Mouse (Mus musculus) forebrain, postnatal 0 days (tissue): Measurements from ENCODE around the gene Syk. TPM values are rescaled to one million over a fixed set of nuclear protein-coding genes. Genes with fewer than 3 reads are reported as not detected.

Source experiments
- ATAC-seq: fragments of 200-750 bp; cut with Nextera tagmentation; 2 replicates; pipeline ENCODE4 v1.8.0; 2017; ENCODE audit warnings: mild to moderate bottlenecking, moderate library complexity
- DNase-seq: peaks from one replicate; pipeline ENCODE4 v3.0.0-alpha.2; 2015
- H3K27ac ChIP-seq: fragments of 300-500 bp; sonication (generic); 2 replicates; pipeline ENCODE4 v1.5.1; 2014; ENCODE audit warnings: low read depth, mild to moderate bottlenecking, antibody characterized with exemption, low read length, moderate library complexity, mixed read lengths
- H3K27me3 ChIP-seq: fragments of 300-500 bp; sonication (generic); 2 replicates; pipeline ENCODE4 v1.6.1; 2014; ENCODE audit warnings: mild to moderate bottlenecking, low read length, mixed read lengths; ENCODE audit not compliant: insufficient read depth
- H3K36me3 ChIP-seq: fragments of 300-500 bp; sonication (generic); 2 replicates; pipeline ENCODE4 v1.6.1; 2014; ENCODE audit warnings: mild to moderate bottlenecking, moderate library complexity; ENCODE audit not compliant: insufficient read depth
- H3K4me1 ChIP-seq: fragments of 300-500 bp; sonication (generic); 2 replicates; pipeline ENCODE4 v1.6.1; 2014; ENCODE audit warnings: antibody characterized with exemption; ENCODE audit not compliant: insufficient read depth
- H3K4me2 ChIP-seq: fragments of 300-500 bp; sonication (generic); 2 replicates; pipeline ENCODE4 v1.6.1; 2014; ENCODE audit warnings: low read depth, mild to moderate bottlenecking, moderate library complexity
- H3K4me3 ChIP-seq: fragments of 300-500 bp; sonication (generic); 2 replicates; pipeline ENCODE4 v1.5.1; 2014; ENCODE audit warnings: low read depth, low read length, mixed read lengths
- H3K9ac ChIP-seq: fragments of 300-500 bp; sonication (generic); 2 replicates; pipeline ENCODE4 v1.6.1; 2014; ENCODE audit warnings: mild to moderate bottlenecking
- H3K9me3 ChIP-seq: fragments of 300-500 bp; sonication (generic); 2 replicates; pipeline ENCODE4 v1.6.1; 2016; ENCODE audit warnings: low read length
- CTCF ChIP-seq: sonication (generic); IDR thresholded peaks from 2 replicates; pipeline ENCODE4 v1.5.1; 2016; ENCODE audit warnings: antibody characterized with exemption, control low read depth, low read depth
- WGBS: fragments of 180-500 bp; shearing (Covaris S2); extraction: QIAGEN DNeasy Blood & Tissue Kit; methylation state at CpG from one replicate; pipeline ENCODE4 v1.1.7; 2014; 5-methylcytosine and 5-hydroxymethylcytosine counted together
- polyA plus RNA-seq: library from polyadenylated mRNA; unstranded; fragments of >200 nt; fragmentation: Nextera tagmentation; extraction: Ambion mirVana; gene quantifications from 2 replicates; pipeline ENCODE4 v1.2.1, GENCODE M21; 2015
- total RNA-seq: library from RNA; depleted of rRNA; stranded (reverse); fragments of >200 nt; gene quantifications from 2 replicates; pipeline ENCODE4 v1.2.3, GENCODE M21; 2014

Syk gene
- total and polyA plus RNA-seq, 2 experiments from 2014 or later = 1.6 to 4.5 TPM

DNA sequence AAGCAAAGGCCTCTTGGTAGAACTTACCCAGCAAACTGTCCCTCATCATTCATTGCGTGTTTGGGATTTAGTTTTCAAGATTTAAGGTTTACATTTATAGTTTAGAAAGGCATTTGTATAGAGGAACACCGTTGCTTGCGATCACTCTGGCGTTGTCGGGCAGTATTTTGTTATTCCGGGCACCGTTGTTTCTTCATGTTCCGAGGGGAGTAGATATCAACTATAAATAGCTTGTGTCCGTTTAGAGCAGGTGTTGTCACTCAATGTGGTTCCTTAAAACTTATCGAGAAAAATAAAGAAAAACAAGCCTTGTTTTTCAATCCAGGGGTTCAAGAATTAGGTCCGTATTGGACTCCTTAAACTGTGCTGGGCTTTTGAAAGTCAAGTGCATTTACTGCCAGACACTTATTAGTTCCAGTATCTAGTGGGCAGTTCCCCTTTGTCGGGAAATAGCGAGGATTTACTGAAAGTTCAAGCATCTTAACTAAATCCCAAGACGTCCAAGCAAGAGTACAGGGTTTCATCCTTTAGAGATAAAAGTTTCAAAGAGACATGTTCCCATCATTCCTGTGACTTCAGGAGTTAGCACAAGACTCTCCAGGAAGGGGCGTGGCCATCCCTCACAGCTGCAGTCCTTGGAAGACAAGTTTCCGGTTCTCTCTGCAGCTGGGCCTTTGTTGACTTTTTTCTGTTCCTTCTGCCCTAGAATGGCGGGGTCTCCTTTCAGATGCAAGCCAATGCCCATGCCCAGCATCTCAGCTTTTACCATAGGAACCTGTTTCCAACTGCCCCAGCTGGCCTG is 1.9 kb downstream of the Syk start:
- TF ChIP-seq CTCF = no peak
- 72% methylated on average over 17 of the region's 17 CpGs for WGBS
- Histone ChIP-seq H3K27ac (no peak overlapping the region), H3K4me2 (no peak overlapping the region), H3K9me3 (no peaks in the 10 kb centered on the region), H3K4me1 (no peaks in the 10 kb centered on the region; the same call in 1 of the 2 replicates), H3K36me3 (no peaks in the 10 kb centered on the region), H3K27me3 (peaks cover 7% of the 10 kb centered on the region; the same call in 1 of the 2 replicates), H3K9ac (no peak overlapping the region), H3K4me3 (no peak overlapping the region)
- DNase-seq (no peak), ATAC-seq (no peak)

DNA sequence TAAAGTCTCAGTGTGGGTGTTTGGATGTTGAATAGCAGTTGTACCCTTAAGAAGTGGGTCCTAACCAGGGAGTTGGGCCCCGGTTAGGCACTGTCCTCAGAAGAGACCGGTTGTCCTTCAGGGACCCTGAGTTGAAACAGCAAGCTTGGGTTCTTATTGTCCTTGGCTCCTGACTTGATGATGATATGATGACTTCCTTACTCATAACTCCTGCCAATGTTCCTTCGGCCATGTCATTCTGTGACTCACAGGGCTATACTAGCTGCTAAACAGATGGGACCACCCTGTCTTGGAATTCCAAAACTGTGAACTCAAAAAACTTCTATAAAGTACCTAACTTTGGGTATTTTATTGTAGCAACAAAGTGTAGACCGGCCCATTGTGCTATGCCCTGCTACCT is 4.8 kb downstream of the Syk start:
- H3K27me3 ChIP-seq = peaks cover 7% of the 10 kb centered on the region; the same call in 1 of the 2 replicates
- WGBS = 98% methylated on average over 4 of the region's 4 CpGs
- DNase-seq (no peak), ATAC-seq (no peak)
- H3K9me3 ChIP-seq = no peaks in the 10 kb centered on the region
- no peaks in the 10 kb centered on the region for H3K36me3 ChIP-seq
- no peak for TF ChIP-seq CTCF
- H3K4me3 ChIP-seq = no peak overlapping the region
- no peak overlapping the region for H3K9ac ChIP-seq
- H3K27ac ChIP-seq = no peak overlapping the region
- no peak overlapping the region for H3K4me2 ChIP-seq
- H3K4me1 ChIP-seq = no peaks in the 10 kb centered on the region; the same call in 1 of the 2 replicates

DNA sequence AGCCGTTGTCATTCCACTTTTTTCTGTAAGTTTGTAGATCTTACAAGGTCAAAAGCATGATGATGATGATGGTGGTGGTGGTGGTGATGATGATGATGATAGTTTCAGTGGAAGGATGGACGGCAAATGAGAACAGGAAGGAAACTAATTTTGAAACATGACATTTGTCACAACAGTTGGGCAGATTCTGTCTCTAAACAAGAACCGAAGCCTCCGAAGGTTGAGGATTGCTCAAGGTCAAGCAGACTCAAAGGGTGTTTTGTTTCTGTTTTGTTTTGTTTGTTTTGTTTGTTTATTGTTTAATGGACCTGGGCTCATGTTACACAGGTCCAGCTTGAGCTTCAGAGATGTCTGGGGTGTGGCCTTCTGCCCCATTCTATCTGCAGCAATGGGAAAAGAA is 6.1 kb downstream of the Syk start:
- Histone ChIP-seq H3K36me3 (no peaks in the 10 kb centered on the region), H3K27ac (no peak overlapping the region), H3K4me3 (no peak overlapping the region), H3K9me3 (no peaks in the 10 kb centered on the region), H3K27me3 (peaks cover 7% of the 10 kb centered on the region; the same call in 1 of the 2 replicates), H3K9ac (no peak overlapping the region), H3K4me2 (no peak overlapping the region), H3K4me1 (no peaks in the 10 kb centered on the region)
- no peak for TF ChIP-seq CTCF
- 94% methylated on average over 4 of the region's 4 CpGs for whole genome bisulfite sequencing
- ATAC-seq = no peak
- no peak for DNase-seq

DNA sequence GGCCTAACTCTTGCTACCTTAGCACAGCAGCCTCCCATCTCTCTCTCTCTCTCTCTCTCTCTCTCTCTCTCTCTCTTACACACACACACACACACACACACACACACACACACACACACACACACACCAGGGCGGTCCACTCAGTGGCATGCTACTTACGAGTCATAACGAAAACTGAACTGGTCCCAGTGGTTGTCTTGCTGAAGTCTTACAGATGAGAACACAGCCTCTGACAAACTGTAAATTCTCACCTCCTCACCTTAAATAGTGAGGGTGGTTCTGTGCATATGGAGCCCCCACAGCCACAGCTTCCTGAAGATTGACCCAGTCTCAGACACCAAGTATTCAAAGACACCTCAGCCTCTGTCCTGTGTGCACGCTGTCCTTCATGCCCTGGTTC is 8.9 kb downstream of the Syk start:
- DNase-seq = no peak
- Histone ChIP-seq H3K4me2 (no peak overlapping the region), H3K27ac (no peak overlapping the region), H3K27me3 (no peaks in the 10 kb centered on the region), H3K9ac (no peak overlapping the region), H3K4me1 (no peaks in the 10 kb centered on the region), H3K9me3 (no peaks in the 10 kb centered on the region), H3K4me3 (no peak overlapping the region), H3K36me3 (no peaks in the 10 kb centered on the region)
- WGBS = 92% methylated on average over 4 of the region's 4 CpGs
- no peak for ATAC-seq
- TF ChIP-seq CTCF = no peak

DNA sequence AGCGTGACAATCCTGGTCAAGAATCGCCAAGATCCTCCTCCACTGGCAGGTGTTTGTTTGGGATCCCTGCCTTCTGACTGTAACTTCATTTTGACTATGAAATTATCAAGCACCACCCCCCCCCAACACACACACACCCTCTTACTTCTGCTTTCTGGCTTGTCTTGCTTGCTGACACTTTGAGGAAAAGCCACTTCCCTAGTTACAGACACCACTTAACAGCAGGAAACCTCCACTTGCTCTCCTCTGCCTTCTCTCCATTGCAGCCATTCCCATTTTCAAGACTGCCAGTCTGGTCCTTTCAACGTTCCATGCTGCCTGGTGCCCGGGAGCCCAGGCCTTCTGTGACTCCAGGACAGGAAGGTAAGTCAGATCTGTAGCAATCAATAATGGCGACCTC is 13.7 kb downstream of the Syk start:
- ATAC-seq (no peak), DNase-seq (no peak)
- Histone ChIP-seq H3K4me1 (no peaks in the 10 kb centered on the region), H3K4me3 (no peak overlapping the region), H3K9me3 (no peaks in the 10 kb centered on the region), H3K4me2 (no peak overlapping the region), H3K9ac (no peak overlapping the region), H3K36me3 (no peaks in the 10 kb centered on the region), H3K27ac (no peak overlapping the region), H3K27me3 (no peaks in the 10 kb centered on the region)
- 80% methylated on average over 5 of the region's 5 CpGs for WGBS
- TF ChIP-seq CTCF = no peak

DNA sequence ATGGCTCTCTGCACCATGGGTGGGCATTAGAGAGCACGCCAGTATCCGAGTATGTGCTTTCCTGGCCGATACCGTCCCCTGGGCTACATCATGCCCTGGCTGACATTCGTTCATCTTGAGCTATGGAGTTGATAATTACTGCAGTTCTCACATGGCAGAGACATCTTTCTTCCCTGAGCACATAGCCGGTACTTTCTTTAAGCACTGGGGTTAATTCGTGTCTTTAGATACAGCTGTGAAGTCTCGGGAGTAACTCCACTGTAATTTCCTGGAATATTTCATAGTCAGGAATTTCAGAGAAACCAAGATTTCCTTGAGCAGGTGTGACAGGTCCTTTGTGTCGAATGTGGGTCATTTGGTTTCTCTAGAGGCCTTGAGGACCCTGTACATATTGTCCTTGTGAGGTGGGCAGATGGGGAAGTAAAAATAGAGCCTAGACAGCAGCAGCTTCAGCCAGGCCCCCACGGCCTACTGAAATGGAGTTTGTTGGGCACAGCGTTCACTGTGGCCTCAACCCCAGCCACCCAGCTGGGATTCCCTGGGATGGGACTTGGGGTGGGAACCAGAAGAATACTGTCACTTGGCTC is 14.2 kb downstream of the Syk start:
- TF ChIP-seq CTCF = no peak

DNA sequence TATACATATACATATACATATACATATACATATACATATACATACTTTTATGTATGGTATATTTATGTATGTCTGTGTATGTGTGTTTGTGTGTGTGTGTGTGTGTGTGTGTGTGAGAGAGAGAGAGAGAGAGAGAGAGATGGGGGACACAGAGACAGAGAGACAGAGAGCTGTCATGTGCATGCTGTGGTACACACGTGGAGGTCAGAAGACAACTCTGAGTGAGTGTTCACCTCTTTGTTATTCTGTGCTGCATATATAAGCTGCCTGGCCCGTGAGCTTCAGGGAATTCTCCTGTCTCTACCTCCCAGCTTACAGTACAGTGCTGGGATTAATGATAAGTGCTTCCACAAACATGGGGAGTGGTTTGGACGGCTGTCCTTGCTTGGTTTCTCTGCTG is 15.3 kb downstream of the Syk start:
- no peaks in the 10 kb centered on the region for H3K9me3 ChIP-seq
- no peaks in the 10 kb centered on the region for H3K36me3 ChIP-seq
- DNase-seq (no peak), ATAC-seq (no peak)
- H3K27me3 ChIP-seq = no peaks in the 10 kb centered on the region
- no peak overlapping the region for H3K4me2 ChIP-seq
- 79% methylated on average over 3 of the region's 3 CpGs for WGBS
- H3K27ac ChIP-seq = no peak overlapping the region
- H3K4me3 ChIP-seq = no peak overlapping the region
- TF ChIP-seq CTCF = no peak
- no peaks in the 10 kb centered on the region for H3K4me1 ChIP-seq
- H3K9ac ChIP-seq = no peak overlapping the region

More for the DNA sequence above, 14.2 kb downstream of the Syk start:
- ATAC-seq (no peak), DNase-seq (no peak)
- H3K9ac ChIP-seq = no peak overlapping the region
- H3K4me2 ChIP-seq = no peak overlapping the region
- no peaks in the 10 kb centered on the region for H3K36me3 ChIP-seq
- no peaks in the 10 kb centered on the region for H3K9me3 ChIP-seq
- H3K27me3 ChIP-seq = no peaks in the 10 kb centered on the region
- no peak overlapping the region for H3K27ac ChIP-seq
- 80% methylated on average over 11 of the region's 11 CpGs for WGBS
- no peaks in the 10 kb centered on the region for H3K4me1 ChIP-seq
- H3K4me3 ChIP-seq = no peak overlapping the region
